Mouse (Mus musculus) thymus, postnatal 4 days (tissue): Measurements from ENCODE around the gene Sars.

ENCODE experiments used
- DNase-seq: peaks from one replicate; pipeline ENCODE4 v3.0.0; 2021

Gene Sars

DNA sequence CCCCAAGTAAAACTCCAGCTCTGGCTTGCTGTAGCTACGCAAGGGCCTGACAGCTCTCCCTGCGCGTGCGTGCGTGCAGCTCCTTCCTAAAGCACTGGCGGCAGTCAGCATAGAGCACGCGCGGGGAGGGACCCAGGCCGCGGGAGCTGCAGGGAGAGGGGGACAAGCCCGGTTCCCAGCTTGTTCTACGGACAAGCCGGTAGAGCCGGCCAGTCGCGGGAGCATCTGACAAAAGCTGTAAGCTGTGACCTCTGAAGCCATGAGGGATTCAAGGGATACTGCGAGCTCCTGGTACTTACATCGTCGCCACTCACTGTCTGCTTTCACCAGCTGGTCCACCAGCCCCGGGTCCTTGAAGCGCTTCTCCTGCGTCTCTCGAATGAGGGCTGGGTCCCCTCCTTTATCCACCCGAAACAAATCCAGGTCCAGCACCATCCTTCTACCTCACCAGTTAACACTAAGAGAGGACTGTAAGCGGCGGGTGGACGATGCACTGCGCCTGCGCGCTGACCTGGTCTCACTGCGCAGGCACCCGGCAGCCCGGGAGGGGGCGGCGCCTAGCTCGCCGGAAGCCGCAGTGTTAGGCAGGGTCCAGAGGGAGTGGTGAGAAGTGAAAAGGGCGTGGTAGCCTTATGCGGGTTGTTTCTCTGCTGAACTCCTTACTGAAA, at the start of gene Sars:
Sars (minus strand) TSS at position 512 of the 668 bp plus-strand sequence.
- DNase-seq, result peak; percentile 91

DNA sequence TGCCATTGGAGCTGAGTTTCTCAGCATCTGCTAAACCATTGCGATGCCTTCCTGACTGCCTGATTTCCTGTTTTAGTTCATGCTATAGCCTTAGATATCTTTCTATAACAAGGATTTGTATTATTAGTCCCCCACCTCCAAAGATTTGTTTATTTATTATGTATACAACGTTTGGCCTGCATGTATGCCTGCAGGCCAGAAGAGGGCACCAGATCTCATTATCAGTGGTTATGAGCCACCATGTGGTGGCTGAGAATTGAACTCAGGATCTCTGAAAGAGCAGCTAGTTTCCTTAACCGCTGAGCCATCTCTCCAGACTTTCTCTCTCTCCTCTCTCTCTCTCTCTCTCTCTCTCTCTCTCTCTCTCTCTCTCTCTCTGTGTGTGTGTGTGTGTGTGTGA, 45.0 kb upstream of the Sars start:
- DNase-seq, result peak; percentile 20

DNA sequence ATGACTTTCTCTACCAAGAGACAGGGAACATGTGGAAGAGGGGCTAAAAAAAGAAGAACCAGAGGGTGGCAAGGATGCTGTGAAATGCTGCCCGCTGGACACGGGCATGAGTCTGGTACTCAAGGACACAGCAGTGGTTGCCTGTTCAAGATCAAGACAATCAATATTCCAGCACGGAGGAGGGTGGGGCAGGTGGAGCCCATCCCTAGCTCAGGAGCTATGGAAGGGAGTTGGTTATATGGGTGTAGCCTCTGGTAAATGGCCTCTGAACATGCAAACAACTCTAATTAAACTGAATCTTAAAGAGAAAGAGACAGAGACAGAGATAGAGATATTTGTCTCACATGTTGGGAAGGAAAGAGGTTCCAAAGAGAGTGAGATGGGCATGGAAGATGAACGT, 39.7 kb upstream of the Sars start:
- DNase-seq, result no peak

DNA sequence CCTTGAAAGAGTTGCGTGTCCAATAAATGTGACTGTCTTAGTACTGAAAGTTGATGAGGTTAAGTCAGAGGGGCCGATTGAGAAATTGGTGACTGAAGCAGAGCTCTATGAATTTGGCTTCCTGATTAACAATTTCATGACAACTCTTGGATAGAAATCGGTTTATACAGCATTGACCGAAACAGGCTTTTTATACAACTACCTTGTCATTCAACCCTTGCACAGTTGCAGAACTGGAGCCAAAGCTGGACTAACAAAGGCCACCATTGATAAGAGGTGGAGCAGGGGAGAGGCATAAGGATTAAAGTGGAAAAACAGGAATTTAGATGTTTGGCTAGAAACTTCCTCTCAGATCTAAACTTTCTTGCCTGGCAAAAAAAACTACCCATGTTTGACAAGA, 33.8 kb upstream of the Sars start:
- no peak for DNase-seq

DNA sequence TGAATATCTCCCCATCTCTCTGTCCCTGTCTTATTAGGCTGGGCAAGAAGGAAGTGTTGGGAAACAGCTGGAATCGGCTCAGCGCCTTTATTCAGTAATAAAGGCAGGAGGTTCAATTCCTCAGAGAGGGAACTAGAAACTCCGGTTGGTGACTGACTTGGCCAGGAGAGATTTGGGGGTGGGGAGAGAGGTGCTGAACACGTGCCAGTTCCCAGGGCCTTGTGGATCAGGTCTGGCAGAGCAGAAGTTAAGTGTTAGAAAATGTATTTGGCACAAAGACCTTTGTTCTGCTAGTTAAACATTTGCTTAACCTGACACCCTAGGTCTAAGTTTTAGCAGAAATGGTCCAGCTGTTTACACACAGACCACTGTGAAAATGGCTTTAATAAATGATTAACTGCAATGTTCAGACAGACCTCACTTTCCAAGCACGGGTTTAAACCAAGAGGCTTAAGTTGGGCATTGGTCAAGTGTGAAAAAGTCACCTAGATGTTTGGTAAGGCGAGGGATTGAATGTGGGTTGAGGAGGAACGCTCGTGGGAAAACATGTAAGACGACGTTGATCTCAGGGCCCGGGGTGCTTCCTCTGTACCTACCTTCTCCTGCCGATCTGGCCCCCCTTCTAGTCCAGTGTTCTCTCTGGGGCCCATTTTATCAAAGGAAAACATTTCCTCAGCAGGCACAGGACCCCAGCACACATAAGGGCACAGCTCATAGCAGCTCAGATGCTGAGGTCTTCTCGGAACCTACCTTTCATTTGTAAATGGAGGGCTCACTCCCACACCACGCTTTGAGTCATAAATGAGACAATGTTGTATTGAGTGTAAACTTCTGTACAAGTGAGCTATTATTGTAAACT, 32.0 kb upstream of the Sars start:
- no peak for DNase-seq

DNA sequence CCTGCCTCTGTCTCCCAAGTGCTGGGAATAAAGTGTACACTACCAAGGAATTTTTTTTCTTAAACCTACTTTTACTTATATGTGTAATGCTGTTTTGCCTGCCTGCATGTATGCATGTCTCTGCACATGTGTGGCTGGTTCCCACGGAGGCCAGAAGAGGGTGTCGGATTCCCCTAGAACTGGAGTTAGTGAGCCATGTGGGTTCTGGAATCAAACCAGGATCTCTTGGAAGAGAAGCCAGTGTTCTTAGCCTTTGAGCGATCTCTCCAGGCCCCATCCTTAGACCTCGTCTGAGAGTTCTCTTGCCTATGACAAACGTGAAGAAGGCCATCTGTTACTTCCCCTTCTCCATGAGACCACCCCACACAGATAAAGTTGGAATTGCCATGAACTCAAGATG, 30.5 kb upstream of the Sars start:
- no peak for DNase-seq

- DNase-seq, result no peak
Measured at GRCm38 (mm10) chr3:108474969-108475368, 30.0 kb upstream of the Sars start.

DNA sequence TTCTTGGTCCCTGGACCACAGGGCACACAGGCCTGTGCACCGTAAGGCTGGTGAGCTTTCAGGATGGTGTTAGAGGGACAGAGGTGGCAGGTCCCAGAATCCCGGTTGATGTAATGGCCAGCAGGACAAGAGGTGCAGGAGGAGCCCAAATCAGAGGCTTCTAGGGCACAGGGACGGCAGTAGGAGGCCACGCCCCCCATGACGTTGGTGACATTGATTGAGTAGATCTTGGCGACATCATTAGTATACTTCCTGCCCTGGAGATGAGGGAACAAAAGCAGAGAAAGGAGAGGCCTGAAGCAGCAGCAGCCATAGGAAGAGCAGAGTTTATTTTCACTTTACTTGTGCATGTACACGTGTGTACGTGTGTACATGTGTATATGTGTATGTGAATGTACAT, 22.8 kb upstream of the Sars start:
- DNase-seq, result peak; percentile 38

GRCm38 (mm10) chr3:108466425-108466824, 21.4 kb upstream of the Sars start:
- DNase-seq, result peak; percentile 83

GRCm38 (mm10) chr3:108458866-108459265, 13.9 kb upstream of the Sars start:
- DNase-seq, result peak; percentile 76

GRCm38 (mm10) chr3:108458380-108458779, 13.4 kb upstream of the Sars start:
- peak; percentile 30 for DNase-seq

DNA sequence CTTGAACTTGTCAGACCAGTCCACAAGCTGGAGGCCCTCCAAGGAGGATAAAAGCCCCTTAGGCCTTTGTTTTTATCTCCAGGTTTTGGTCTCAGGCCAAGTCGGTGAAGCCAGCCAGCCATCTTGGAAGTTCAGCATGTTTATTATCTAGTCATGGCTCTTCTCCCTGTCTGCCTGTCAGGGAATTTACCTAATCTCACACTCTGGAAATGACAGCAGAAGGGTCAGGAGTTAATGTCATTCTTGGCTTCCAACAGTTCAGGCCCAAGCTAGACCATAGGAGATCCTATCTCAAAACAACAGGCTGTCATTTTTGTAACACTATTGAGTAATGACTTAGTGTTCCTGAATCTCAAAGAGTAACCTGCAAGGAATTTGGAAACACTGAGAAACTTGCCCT, 9.2 kb upstream of the Sars start:
- DNase-seq, result no peak

DNA sequence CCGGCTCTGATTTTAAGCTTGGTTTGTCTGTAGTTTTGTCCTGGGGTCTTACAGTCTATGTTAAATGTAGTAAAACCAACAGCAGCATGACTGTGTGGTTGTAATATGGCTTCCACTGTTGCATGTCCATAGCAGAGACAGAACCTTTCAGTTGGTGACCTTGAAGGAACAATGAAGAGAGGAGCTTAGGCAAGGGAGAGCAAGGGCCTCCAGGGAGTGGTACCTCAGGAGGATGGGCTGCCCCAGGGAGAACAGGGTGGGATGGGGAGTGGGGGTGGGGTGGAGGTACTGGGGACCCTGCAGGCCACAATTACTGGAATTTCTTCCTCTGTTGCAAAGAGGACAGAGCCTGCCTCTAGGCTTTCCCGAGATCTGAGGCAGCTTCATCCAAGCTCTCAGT, 7.0 kb upstream of the Sars start:
- no peak for DNase-seq

GRCm38 (mm10) chr3:108445366-108445705, 327 bp upstream of the Sars start:
- DNase-seq, result no peak

- peak; percentile 42 for DNase-seq
Measured at GRCm38 (mm10) chr3:108444029-108444428, 980 bp downstream of the Sars start.

DNA sequence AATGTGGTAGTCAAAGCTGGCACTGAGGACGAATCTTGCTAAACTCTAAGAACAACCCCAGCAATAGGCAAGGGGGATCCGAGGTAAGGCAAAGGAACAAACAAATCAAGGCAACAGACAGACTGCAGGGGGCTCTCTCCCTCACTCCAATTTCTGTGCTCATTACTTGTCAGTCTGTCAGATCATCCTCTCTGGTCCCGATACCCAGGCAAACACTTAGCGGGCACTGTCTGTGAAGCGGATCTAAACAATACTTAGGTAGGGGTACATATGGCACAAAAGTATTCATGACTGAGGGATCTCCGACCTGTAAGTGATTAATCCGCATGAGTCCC, 8.7 kb downstream of the Sars start:
- no peak for DNase-seq

DNA sequence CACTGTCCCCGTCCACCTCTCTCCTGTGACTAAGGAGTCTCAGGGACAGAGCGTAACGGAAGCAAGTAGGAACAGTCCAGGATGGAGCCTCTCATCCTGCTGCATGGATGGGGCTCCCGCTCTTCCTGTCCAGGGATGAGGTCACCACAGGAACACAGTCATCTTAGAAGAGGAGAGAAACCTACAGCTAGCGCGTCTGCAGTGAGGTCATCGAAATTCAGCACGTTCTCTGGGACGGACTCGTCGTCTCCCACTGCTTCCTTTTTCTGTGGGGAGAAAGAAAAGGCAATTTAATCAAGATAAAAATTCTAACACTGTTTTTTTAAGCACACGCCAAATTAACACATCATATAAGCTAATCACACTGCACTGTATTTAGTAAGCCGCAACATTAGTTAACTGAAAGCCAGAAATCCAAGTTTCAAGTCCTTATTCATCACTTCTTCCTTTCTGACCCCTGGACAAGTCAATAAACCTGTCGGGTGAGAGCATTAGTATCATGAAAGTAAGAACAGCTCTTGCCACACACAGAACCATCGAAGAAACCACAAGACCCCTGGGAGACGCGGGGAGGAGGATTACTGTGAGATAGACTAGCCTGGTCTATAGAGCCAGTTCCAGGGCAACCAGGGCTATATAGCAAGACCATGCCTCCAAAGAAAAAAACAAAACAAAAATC, 9.2 kb downstream of the Sars start:
- DNase-seq, result no peak

DNA sequence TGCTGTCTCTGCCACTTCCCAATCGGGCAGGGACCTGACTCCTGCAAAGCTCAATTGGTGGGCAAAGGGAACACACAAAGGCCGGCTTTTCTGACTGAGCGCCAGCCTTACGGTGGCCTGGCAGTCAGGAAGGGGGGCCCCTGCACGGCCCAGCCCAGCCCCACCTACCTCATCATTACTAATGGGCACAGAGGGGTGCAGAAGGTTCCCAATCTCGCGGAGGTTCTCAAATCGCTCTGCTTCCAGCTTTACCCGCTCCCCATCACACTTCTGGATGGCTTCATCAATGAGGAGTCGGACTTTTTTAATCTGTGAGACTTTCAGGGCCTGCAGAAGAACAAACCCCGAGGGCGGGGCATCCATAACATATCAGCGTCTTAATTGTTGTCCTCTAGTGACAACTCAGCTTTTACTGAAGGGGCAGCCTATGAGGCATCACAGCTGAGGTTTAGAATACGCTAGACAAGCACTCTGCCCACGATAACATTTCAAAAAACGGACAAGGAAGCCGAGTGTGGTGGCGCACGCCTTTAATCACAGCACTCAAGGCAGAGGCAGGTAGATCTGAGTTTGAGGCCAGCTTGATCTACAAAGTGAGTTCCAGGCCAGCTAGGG, 11.0 kb downstream of the Sars start:
- no peak for DNase-seq

GRCm38 (mm10) chr3:108433188-108433880, 11.7 kb downstream of the Sars start:
- DNase-seq, result no peak

GRCm38 (mm10) chr3:108432542-108433187, 12.3 kb downstream of the Sars start:
- no peak for DNase-seq

GRCm38 (mm10) chr3:108425624-108426018, 19.4 kb downstream of the Sars start:
- DNase-seq, result no peak

GRCm38 (mm10) chr3:108424944-108425623, 19.9 kb downstream of the Sars start:
- no peak for DNase-seq
